Mouse (Mus musculus) ES-Bruce4 (cell line): ENCODE results near the gene Triap1. TPM values are rescaled to one million over a fixed set of nuclear protein-coding genes. Genes with fewer than 3 reads are reported as not detected.

Experiments
- H3K27ac ChIP-seq: 2 replicates; pipeline ENCODE4 v1.5.1; 2012; ENCODE audit warnings: low read length, inconsistent platforms; ENCODE audit not compliant: insufficient read depth
- H3K27me3 ChIP-seq: 2 replicates; pipeline ENCODE4 v1.6.1; 2012; ENCODE audit warnings: mild to moderate bottlenecking, low read length, inconsistent platforms; ENCODE audit not compliant: control insufficient read depth, poor library complexity, insufficient read depth, severe bottlenecking
- H3K36me3 ChIP-seq: 2 replicates; pipeline ENCODE4 v1.6.1; 2012; ENCODE audit warnings: inconsistent platforms, mild to moderate bottlenecking, low read length, moderate library complexity; ENCODE audit not compliant: control insufficient read depth, poor library complexity, insufficient read depth, severe bottlenecking
- H3K4me1 ChIP-seq: one replicate; pipeline ENCODE4 v1.8.1; 2011; ENCODE audit warnings: low read length; ENCODE audit not compliant: control insufficient read depth, insufficient read depth
- H3K4me3 ChIP-seq: 2 replicates; pipeline ENCODE4 v1.5.1; 2011; ENCODE audit warnings: low read depth, mild to moderate bottlenecking, low read length
- H3K9ac ChIP-seq: 2 replicates; pipeline ENCODE4 v1.6.1; 2012; ENCODE audit warnings: low read depth, mild to moderate bottlenecking, inconsistent platforms; ENCODE audit not compliant: poor library complexity, severe bottlenecking
- H3K9me3 ChIP-seq: replicated peaks from 2 replicates; pipeline ENCODE4 v1.6.1; 2012; ENCODE audit warnings: mild to moderate bottlenecking, low read length, inconsistent platforms; ENCODE audit not compliant: control insufficient read depth, poor library complexity, insufficient read depth, severe bottlenecking
- CTCF ChIP-seq: IDR thresholded peaks from one replicate; pipeline ENCODE4 v1.8.1; 2011; ENCODE audit warnings: low read depth, low read length
- EP300 ChIP-seq: IDR thresholded peaks from 2 replicates; pipeline ENCODE4 v1.6.1; 2011; ENCODE audit warnings: low read depth, low read length; ENCODE audit not compliant: insufficient read depth
- POLR2A ChIP-seq: IDR thresholded peaks from one replicate; pipeline ENCODE4 v1.8.1; 2011; ENCODE audit warnings: low read length; ENCODE audit not compliant: insufficient read depth
- polyA plus RNA-seq: library from polyadenylated mRNA; stranded (reverse); fragments of >200 nt; gene quantifications from 2 replicates; pipeline ENCODE4 v1.2.4, GENCODE M21; 2011; ENCODE audit warnings: low read depth; ENCODE audit not compliant: missing spikeins, insufficient read depth, insufficient read length

Gene Triap1
- polyA plus RNA-seq, 1 experiment = 21.6 TPM

DNA sequence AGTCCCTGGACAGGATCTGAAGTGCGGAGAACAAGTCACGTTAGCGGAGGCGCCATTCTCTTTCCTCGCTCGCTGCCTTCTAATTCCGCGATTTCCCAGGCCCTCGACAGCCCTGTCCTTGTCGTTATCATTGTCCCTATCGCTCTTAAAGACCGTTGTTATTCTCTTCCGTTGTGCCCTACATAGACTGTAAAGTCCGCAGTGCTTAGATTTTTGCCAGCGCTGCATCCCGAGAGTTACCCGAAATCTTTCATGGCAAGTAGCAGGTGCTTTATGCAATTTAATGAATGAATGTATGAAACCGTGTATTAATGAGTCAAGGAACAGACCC, 8.2 kb downstream of the Triap1 start:
- Histone ChIP-seq H3K27me3 (no peaks in the 10 kb centered on the region), H3K4me3 (peak overlapping the region; percentile 69), H3K4me1 (no peaks in the 10 kb centered on the region), H3K9me3 (no peaks in the 10 kb centered on the region), H3K9ac (peak overlapping the region; percentile 65), H3K36me3 (peaks cover 16% of the 10 kb centered on the region), H3K27ac (peak overlapping the region; percentile 10)
- TF ChIP-seq POLR2A (no peak), EP300 (no peak), CTCF (no peak)

DNA sequence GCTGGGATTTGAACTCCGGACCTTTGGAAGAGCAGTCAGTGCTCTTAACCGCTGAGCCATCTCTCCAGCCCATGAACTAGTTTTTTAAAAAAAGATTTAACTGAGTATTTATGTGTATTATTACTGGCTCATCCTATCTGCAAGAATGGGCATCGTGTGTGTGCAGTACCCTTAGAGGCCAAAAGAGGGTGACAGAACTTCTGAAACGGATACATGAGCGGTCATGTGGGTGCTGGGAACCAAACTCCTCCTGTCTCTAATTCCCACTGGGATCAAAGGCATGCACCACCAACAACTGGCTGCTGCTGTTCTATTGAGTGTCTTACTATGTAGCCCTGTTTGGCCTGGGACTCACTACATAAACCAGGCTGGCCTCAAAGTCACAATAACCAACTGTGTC, 10.3 kb downstream of the Triap1 start:
- H3K9ac ChIP-seq = no peak overlapping the region
- no peak overlapping the region for H3K4me3 ChIP-seq
- no peaks in the 10 kb centered on the region for H3K4me1 ChIP-seq
- no peaks in the 10 kb centered on the region for H3K9me3 ChIP-seq
- TF ChIP-seq CTCF (peak; percentile 24), EP300 (no peak), POLR2A (no peak)
- H3K27me3 ChIP-seq = no peaks in the 10 kb centered on the region
- no peak overlapping the region for H3K27ac ChIP-seq
- H3K36me3 ChIP-seq = no peaks in the 10 kb centered on the region

DNA sequence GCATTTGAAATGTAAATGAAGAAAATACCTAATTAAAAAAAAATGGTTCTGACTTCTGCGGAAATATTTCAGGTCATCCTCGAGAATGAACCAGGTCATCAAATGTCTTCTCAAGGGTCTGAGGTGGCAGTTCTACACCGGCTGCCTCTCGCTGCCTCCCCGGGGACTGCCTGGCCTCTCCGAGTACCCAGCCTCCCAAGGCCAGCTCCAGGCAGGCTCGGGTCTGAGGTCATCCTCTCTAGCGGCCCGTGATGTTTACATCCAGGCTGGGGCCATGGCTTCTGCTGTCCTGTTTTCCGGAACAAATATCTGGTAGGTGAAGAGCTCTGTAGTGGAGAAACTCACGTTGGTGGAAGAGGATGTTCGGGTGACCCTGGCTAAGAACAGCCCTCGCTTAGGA, 14.0 kb downstream of the Triap1 start:
- no peak overlapping the region for H3K27ac ChIP-seq

DNA sequence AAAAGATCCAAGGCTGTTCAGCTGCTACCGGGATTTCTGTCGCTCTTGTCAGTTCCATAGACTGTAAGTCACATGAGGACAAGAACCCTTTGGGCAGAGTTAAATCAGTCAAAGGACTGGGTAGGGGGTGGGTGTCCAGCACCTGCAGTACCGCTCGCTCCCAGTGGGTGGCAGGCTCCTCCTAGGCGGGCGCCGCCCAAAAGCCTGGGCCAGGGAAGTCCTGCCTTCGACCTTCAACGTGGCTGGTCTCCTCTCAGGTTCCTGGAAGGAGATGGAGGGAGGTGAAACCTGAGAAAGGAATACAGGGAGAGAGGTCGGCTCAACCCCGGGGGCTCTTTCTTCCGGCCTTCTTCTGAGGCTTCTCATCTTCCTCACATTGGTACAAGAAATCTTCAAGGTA, 17.8 kb downstream of the Triap1 start:
- Histone ChIP-seq H3K9ac (peak overlapping the region; percentile 11; the same call in 1 of the 2 replicates), H3K4me1 (no peaks in the 10 kb centered on the region), H3K4me3 (no peak overlapping the region), H3K36me3 (no peaks in the 10 kb centered on the region), H3K9me3 (no peaks in the 10 kb centered on the region), H3K27ac (peak overlapping the region; percentile 76), H3K27me3 (no peaks in the 10 kb centered on the region)
- peak; percentile 81 for TF ChIP-seq CTCF
- peak; percentile 58 for TF ChIP-seq EP300
- TF ChIP-seq POLR2A = no peak

More for the DNA sequence above, 14.0 kb downstream of the Triap1 start:
- Histone ChIP-seq H3K9me3 (no peaks in the 10 kb centered on the region), H3K36me3 (no peaks in the 10 kb centered on the region), H3K9ac (no peak overlapping the region), H3K27me3 (no peaks in the 10 kb centered on the region), H3K4me3 (no peak overlapping the region), H3K4me1 (no peaks in the 10 kb centered on the region)
- TF ChIP-seq CTCF (no peak), POLR2A (no peak), EP300 (no peak)

DNA sequence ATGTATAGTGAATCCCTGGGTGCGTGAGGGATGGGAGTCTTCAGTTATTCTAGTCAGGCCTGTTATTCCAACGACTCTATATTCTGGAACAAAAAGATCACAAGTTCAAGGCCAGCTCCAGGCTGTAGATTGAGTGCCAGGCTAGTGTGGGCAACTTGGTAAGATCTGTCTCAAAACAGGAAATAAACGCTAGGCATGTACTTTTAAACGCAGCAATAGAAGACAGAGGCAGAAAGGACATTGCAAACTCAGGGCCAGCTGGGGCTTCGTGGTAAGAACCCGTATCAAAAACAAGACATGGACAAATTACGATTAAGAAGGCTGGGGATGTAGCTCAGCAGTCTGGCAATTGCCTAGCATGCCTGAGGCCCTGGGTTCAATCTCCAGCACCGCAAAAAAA, 18.4 kb downstream of the Triap1 start:
- Histone ChIP-seq H3K4me1 (no peaks in the 10 kb centered on the region), H3K9ac (peak overlapping the region; percentile 11; the same call in 1 of the 2 replicates), H3K27ac (peak overlapping the region; percentile 76), H3K27me3 (no peaks in the 10 kb centered on the region), H3K9me3 (no peaks in the 10 kb centered on the region), H3K36me3 (no peaks in the 10 kb centered on the region), H3K4me3 (no peak overlapping the region)
- no peak for TF ChIP-seq CTCF
- TF ChIP-seq EP300 = no peak
- TF ChIP-seq POLR2A = no peak

DNA sequence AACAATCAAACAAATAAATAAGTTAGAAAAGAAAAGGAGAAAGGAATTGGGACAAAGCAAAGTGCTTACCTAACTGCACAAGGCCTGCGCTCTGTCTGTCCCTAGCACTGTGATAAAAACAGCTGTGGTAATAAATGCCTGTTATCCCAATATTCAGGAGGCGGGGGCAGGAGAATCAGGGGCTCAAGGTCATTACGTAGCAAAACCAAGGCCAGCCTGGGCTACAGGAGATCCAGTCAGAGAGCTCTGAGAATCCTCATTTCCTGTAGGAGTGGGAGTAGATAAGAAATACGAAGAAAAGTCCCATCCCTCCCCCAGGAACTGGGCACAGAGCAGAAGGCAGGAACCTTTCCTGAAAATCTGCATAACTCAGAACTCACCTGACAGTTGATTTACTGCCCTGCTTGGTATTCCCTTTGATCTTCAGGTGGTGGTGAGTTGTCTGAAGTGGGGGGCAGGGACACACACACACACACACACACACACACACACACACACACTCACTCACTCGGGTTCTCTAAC, 18.9 kb downstream of the Triap1 start:
- Histone ChIP-seq H3K9ac (peak overlapping the region; percentile 11; the same call in 1 of the 2 replicates), H3K4me3 (no peak overlapping the region), H3K27me3 (no peaks in the 10 kb centered on the region), H3K36me3 (no peaks in the 10 kb centered on the region), H3K27ac (no peak overlapping the region), H3K9me3 (no peaks in the 10 kb centered on the region), H3K4me1 (no peaks in the 10 kb centered on the region)
- TF ChIP-seq POLR2A (no peak), EP300 (no peak), CTCF (no peak)
